Mouse (Mus musculus) neural tube, embryonic 14.5 days (tissue): Measurements from ENCODE around the gene Zbtb20. TPM values are rescaled to one million over a fixed set of nuclear protein-coding genes. Genes with fewer than 3 reads are reported as not detected.

Experiments used
- ATAC-seq: fragments of 200-750 bp; cut with Nextera tagmentation; 2 replicates; pipeline ENCODE4 v1.8.0; 2017; ENCODE audit warnings: low read depth, mild to moderate bottlenecking, moderate TSS enrichment, moderate library complexity
- H3K27ac ChIP-seq: fragments of 300-500 bp; sonication (generic); 2 replicates; pipeline ENCODE4 v1.5.1; 2014; ENCODE audit warnings: low read depth, mild to moderate bottlenecking, control low read depth, low read length, moderate library complexity, mixed read lengths
- H3K27me3 ChIP-seq: fragments of 300-500 bp; sonication (generic); 2 replicates; pipeline ENCODE4 v1.6.1; 2014; ENCODE audit warnings: low read length; ENCODE audit not compliant: control insufficient read depth, insufficient read depth
- H3K36me3 ChIP-seq: fragments of 300-500 bp; sonication (generic); 2 replicates; pipeline ENCODE4 v1.6.1; 2014; ENCODE audit warnings: low read length, mixed read lengths; ENCODE audit not compliant: control insufficient read depth, insufficient read depth
- H3K4me1 ChIP-seq: fragments of 300-500 bp; sonication (generic); 2 replicates; pipeline ENCODE4 v1.6.1; 2014; ENCODE audit warnings: low read length; ENCODE audit not compliant: control insufficient read depth, insufficient read depth
- H3K4me2 ChIP-seq: fragments of 300-500 bp; sonication (generic); 2 replicates; pipeline ENCODE4 v1.6.1; 2014; ENCODE audit warnings: mild to moderate bottlenecking, low read depth, low read length, control low read depth
- H3K4me3 ChIP-seq: fragments of 300-500 bp; sonication (generic); 2 replicates; pipeline ENCODE4 v1.5.1; 2014; ENCODE audit warnings: low read depth, low read length, control low read depth, mixed read lengths
- H3K9ac ChIP-seq: fragments of 300-500 bp; sonication (generic); replicated peaks from 2 replicates; pipeline ENCODE4 v1.6.1; 2014; ENCODE audit warnings: low read depth, mild to moderate bottlenecking, control low read depth, low read length, mixed read lengths
- H3K9me3 ChIP-seq: fragments of 300-500 bp; sonication (generic); 2 replicates; pipeline ENCODE4 v1.6.1; 2016; ENCODE audit warnings: low read length; ENCODE audit not compliant: control insufficient read depth
- WGBS: fragments of 180-500 bp; shearing (Covaris S2); extraction: QIAGEN DNeasy Blood & Tissue Kit; methylation state at CpG from one replicate; pipeline ENCODE4 v1.1.7; 2014; 5-methylcytosine and 5-hydroxymethylcytosine counted together
- polyA plus RNA-seq: library from polyadenylated mRNA; unstranded; fragments of >200 nt; fragmentation: Nextera tagmentation; extraction: Ambion mirVana; gene quantifications from 2 replicates; pipeline ENCODE4 v1.2.1, GENCODE M21; 2014

The Zbtb20 gene
- polyA plus RNA-seq, 1 experiment from 2014 or later = 57.2 TPM

DNA sequence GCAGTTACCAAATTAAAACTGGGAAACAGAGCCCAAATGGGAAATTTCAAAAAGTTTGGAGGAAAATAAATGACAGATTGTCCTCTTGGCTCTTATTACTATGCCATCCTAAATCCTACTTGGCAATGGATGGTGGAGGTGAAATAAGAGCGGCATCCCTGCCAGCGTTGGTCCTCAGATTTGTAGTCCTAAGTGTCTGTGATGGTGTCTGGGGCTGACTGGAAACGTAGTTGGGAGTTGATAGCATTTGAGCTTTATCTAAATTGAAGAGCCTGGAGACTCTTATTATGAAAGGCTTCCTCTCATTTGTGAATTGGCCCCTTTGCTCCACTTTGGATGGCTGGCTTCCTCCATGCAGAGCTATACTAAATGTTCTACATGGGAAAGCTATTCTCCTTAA is 483.9 kb downstream of the Zbtb20 start:
- Histone ChIP-seq H3K27ac (no peak overlapping the region), H3K4me3 (no peak overlapping the region), H3K4me2 (no peak overlapping the region), H3K27me3 (no peaks in the 10 kb centered on the region), H3K9ac (no peak overlapping the region), H3K4me1 (no peaks in the 10 kb centered on the region; the same call in 1 of the 2 replicates), H3K36me3 (no peaks in the 10 kb centered on the region), H3K9me3 (no peaks in the 10 kb centered on the region)
- no peak for ATAC-seq
- 75% methylated on average over 3 of the region's 3 CpGs for WGBS

DNA sequence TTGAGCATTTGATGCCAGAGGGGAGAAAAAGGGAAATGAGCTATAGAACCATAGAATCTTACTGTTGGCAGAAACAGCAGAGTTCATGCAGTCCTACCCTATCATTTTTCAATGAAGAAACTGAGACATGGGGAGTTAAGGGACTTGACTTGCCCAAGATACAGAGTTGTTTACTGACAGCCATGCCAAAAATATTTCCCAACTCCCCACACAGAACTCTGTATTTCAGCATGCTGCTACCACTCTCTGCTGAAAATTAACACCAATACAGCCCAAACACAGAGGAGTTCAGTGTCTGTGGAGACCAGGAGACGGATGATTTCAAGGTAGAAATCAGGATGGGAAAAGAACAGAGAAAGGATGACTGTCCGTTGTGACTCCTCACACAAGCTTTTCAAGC is 484.4 kb downstream of the Zbtb20 start:
- Histone ChIP-seq H3K9ac (no peak overlapping the region), H3K36me3 (no peaks in the 10 kb centered on the region), H3K27me3 (no peaks in the 10 kb centered on the region), H3K4me2 (no peak overlapping the region), H3K4me3 (no peak overlapping the region), H3K4me1 (no peaks in the 10 kb centered on the region; the same call in 1 of the 2 replicates), H3K9me3 (no peaks in the 10 kb centered on the region), H3K27ac (no peak overlapping the region)
- 90% methylated on average over 2 of the region's 2 CpGs for WGBS
- ATAC-seq = no peak

DNA sequence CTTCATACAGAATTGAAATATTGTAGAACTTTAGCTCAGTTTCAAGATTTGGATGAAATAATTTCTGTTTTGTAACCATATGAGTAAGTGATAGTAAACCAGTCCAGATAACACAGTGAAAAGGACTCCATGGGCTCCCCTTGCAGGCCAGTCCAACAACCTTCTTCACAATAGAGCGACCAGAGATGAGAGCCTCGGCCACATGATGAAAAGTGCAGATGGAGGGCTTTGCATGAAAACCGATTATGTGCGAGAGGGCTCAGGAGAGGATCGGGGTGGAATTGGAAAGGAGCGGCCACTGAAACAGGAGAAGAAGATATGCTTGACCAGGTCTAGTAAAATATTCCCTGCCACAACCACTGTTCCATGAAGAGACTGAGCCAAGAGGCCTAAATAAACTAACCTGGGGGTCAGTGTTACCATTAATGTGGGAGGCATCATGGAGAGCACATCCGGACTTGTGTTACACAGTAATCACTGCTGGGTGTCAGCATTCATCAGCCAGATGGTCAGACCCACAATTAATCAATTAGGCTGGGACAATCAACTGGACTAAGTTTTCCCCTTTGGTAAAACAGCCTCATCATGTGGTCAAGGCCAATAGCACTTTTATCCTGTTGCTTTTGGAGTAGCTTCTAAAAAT is 485.3 kb downstream of the Zbtb20 start:
- Histone ChIP-seq H3K27me3 (no peaks in the 10 kb centered on the region), H3K4me1 (no peaks in the 10 kb centered on the region; the same call in 1 of the 2 replicates), H3K9ac (no peak overlapping the region), H3K27ac (no peak overlapping the region), H3K4me3 (no peak overlapping the region), H3K4me2 (no peak overlapping the region), H3K9me3 (no peaks in the 10 kb centered on the region), H3K36me3 (no peaks in the 10 kb centered on the region)
- ATAC-seq = no peak
- WGBS = 75% methylated on average over 7 of the region's 7 CpGs

DNA sequence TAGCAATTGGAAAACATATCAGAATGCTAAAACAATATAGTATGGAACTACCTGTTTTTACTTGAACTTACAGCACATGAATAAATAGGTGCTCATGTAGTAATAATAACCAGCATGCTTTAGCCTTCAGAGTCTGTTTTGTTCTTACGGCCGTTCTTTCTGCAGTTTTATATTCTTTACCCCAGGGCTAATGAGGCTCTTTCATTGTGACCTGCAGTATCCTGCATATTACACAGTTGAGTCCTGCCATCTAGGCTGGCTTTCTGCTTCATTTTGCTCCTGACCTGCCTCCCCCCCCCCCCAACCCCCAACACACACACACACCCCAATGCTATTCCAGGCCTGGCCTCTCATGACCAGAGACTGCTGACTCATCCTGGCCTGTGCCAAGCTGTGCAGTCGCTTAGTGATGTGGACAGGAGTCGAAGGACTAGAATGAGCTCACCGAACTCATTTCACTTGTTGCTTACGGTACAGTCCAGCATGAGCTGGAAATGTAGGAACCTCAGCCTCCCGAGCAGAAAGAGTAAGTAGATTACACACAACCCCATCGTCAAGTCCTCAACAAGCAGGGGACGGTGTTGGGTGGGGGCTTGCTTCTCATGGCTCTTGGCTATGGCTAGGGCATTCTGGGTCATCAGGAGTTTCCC is 487.1 kb downstream of the Zbtb20 start:
- Histone ChIP-seq H3K4me1 (no peaks in the 10 kb centered on the region; the same call in 1 of the 2 replicates), H3K27me3 (no peaks in the 10 kb centered on the region), H3K27ac (no peak overlapping the region), H3K9me3 (no peaks in the 10 kb centered on the region), H3K4me2 (no peak overlapping the region), H3K9ac (no peak overlapping the region), H3K4me3 (no peak overlapping the region), H3K36me3 (no peaks in the 10 kb centered on the region)
- no peak for ATAC-seq
- WGBS = 77% methylated on average over 9 of the region's 9 CpGs

DNA sequence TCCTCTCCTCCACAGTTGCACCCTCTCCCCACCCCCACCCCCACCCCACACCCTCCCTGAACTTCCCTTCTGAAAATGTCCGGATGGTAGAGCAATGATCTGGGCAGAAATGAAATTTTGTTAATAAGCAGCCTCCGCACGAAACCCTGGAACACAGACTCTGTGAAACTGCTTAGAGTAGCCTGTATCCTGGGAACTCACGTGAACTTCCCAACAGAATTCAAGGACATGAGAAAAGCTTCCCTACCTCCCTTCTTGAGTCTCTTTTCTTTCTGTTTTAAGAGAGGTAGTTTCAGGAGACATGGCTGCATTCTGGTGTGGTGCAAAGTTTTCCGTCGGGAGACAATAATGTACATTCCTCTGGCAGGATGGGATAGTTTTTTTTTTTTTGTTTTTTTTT is 487.6 kb downstream of the Zbtb20 start:
- Histone ChIP-seq H3K9ac (no peak overlapping the region), H3K27me3 (no peaks in the 10 kb centered on the region), H3K4me3 (no peak overlapping the region), H3K36me3 (no peaks in the 10 kb centered on the region), H3K4me1 (no peaks in the 10 kb centered on the region; the same call in 1 of the 2 replicates), H3K4me2 (no peak overlapping the region), H3K9me3 (no peaks in the 10 kb centered on the region), H3K27ac (no peak overlapping the region)
- no peak for ATAC-seq
- 77% methylated on average over 6 of the region's 6 CpGs for WGBS

DNA sequence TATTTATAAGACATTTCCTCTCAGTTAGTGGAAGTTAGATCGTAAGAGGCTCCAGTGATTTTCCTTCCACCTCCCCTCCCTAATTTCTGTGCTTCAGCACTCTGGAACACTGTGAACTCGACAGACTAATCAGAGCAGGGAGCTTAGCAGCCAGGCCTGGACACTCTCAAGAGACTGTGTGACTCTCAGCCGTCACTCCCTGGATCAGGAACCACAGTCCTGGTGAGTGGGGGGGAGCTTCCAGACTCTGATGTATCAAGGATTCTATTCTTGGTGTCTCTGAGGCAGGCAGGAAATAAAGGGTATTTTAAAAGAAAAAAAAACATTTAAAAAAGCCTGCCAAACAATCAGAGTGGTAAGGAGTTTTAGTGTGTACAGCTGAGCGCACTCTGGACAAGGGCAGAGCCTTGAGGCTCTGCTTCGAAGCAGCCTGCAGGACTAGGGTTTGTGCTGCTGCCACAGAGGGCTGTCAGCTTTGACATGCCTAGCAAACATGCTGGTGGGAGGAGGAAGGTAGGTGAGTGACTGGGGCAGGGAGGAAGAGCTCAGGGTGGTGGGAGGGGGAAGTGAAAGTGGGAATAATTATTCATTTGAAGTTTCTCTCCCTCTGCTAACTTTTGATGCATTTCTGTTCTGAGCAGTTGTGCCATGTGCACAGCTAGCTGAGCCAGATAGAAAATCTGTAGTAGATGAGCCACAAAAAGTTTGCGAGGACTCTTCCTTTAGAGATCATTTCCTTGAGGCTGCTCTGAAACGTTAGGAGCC is 488.3 kb downstream of the Zbtb20 start:
- 46% methylated on average over 7 of the region's 7 CpGs for WGBS
- no peak for ATAC-seq
- H3K4me2 ChIP-seq = no peak overlapping the region
- H3K27ac ChIP-seq = no peak overlapping the region
- H3K4me3 ChIP-seq = no peak overlapping the region
- H3K9ac ChIP-seq = no peak overlapping the region
- no peaks in the 10 kb centered on the region for H3K36me3 ChIP-seq
- no peaks in the 10 kb centered on the region for H3K9me3 ChIP-seq
- no peaks in the 10 kb centered on the region for H3K27me3 ChIP-seq
- no peaks in the 10 kb centered on the region; the same call in 1 of the 2 replicates for H3K4me1 ChIP-seq

DNA sequence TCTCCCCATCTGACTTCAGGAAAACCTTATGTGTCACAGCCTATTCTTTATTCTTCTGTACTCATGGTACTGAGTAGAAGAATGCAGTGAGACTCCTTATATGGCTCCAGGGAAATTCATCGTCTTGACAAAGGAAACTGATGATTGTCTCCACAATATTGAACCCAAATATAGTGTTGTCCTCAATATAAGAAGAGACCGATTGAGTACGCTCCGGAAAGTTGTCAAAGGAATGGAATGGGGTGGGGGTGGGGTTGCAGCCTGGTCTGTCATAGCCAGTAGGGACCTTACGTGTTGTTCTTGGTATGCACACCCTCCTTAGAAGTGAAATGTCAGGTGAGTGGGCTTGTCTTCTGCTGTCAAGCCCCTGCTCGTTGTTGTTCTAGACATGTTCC is 488.8 kb downstream of the Zbtb20 start:
- 86% methylated on average over 6 of the region's 6 CpGs for WGBS
- ATAC-seq = no peak

DNA sequence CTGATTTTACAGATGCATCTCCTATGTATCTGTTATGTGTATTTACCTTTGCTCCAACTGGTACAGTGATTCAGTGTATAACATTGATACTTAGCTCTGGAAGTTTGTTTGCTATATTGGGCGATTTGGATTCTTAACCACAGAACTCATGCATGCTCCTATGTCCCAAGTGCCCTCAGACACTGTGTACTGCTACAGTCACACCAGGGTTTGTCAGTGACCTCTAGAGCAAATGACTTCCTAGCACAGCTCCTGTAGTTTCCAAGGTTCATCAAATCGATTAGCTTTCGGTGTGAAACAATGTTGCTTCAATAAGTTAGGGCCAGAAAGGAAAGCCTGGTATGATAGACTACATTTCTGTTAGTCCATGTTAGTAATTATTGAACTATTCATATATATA is 489.6 kb downstream of the Zbtb20 start:
- Histone ChIP-seq H3K9me3 (no peaks in the 10 kb centered on the region), H3K36me3 (no peaks in the 10 kb centered on the region), H3K4me2 (no peak overlapping the region), H3K4me3 (no peak overlapping the region), H3K27ac (no peak overlapping the region), H3K9ac (no peak overlapping the region), H3K27me3 (no peaks in the 10 kb centered on the region), H3K4me1 (no peaks in the 10 kb centered on the region; the same call in 1 of the 2 replicates)
- 94% methylated on average over 3 of the region's 3 CpGs for WGBS
- ATAC-seq = no peak

More for the DNA sequence above, 488.8 kb downstream of the Zbtb20 start:
- no peak overlapping the region for H3K9ac ChIP-seq
- no peak overlapping the region for H3K4me3 ChIP-seq
- H3K9me3 ChIP-seq = no peaks in the 10 kb centered on the region
- no peak overlapping the region for H3K4me2 ChIP-seq
- H3K27ac ChIP-seq = no peak overlapping the region
- H3K36me3 ChIP-seq = no peaks in the 10 kb centered on the region
- H3K4me1 ChIP-seq = no peaks in the 10 kb centered on the region; the same call in 1 of the 2 replicates
- H3K27me3 ChIP-seq = no peaks in the 10 kb centered on the region

DNA sequence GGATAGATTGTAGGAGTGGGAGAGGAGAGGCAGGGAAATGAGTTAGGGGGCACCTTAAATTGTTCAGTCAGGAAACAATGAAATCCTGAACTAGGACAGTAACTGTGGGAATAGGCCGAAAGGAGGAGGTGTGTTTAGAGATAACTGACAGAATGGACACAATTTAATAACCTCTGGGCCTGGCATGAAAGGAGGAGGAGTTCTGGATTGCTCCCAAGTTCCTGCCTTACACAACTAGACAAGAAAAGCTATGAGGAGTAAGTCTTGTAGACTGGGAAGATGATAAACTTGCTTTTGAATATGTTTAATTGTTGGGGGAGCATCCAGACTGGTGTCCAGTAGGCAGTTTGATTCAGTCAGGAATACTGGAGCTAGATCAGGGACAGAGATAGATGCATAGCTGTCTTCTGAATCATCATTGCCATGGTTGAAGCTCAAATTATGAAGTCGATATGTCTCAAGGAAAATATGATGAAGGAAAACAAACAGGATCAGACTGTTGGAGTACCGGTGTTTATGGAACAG is 494.9 kb downstream of the Zbtb20 start:
- no peak overlapping the region for H3K4me3 ChIP-seq
- H3K27me3 ChIP-seq = no peaks in the 10 kb centered on the region
- no peaks in the 10 kb centered on the region for H3K9me3 ChIP-seq
- no peak overlapping the region for H3K9ac ChIP-seq
- WGBS = 88% methylated on average over 3 of the region's 3 CpGs
- no peaks in the 10 kb centered on the region for H3K4me1 ChIP-seq
- no peak for ATAC-seq
- H3K27ac ChIP-seq = no peak overlapping the region
- no peak overlapping the region for H3K4me2 ChIP-seq
- no peaks in the 10 kb centered on the region for H3K36me3 ChIP-seq
